Mouse (Mus musculus): Measurements from ENCODE around the gene Arih2. TPM values are rescaled to one million over a fixed set of nuclear protein-coding genes. Genes with fewer than 3 reads are reported as not detected.

Arih2 gene
- polyA plus RNA-seq (2021; fragmentation: Nextera tagmentation) = 15.4 and 16.0 TPM in 2 replicates
- long read RNA-seq, experiment 1, transcript Arih2-201 (16 exons, 3,924 nt) = major isoform, 9 of 22 reads
- long read RNA-seq, experiment 1, transcript Arih2-208 (1 exons, 3,664 nt) = minor isoform, 5 of 22 reads
- long read RNA-seq, experiment 1, partial matches to known transcripts = 2 of 22 reads
- long read RNA-seq, experiment 1, other reads (novel, unspliced or antisense) = 6 of 22 reads
- long read RNA-seq, experiment 2, transcript Arih2-201 (16 exons, 3,924 nt) = major isoform, 112 of 240 reads
- long read RNA-seq, experiment 2, transcript Arih2-208 (1 exons, 3,664 nt) = minor isoform, 8 of 240 reads
- long read RNA-seq, experiment 2, partial matches to known transcripts = 19 of 240 reads
- long read RNA-seq, experiment 2, other reads (novel, unspliced or antisense) = 101 of 240 reads

GRCm38 (mm10) chr9:108648611-108649560, at the start of gene Arih2:
TSS of gene Arih2 (minus strand) at chr9:108649386.

GRCm38 (mm10) chr9:108689106-108689505, 39.9 kb upstream of the Arih2 start, which contains the start of gene Prkar2a:
TSS of gene Prkar2a (plus strand) at chr9:108689314.

GRCm38 (mm10) chr9:108661677-108662612, 12.8 kb upstream of the Arih2 start, which contains the start of gene Slc25a20:
TSS of gene Slc25a20 (plus strand) at chr9:108662088.

GRCm38 (mm10) chr9:108596998-108597764, 52.0 kb downstream of the Arih2 start, which contains the start of gene P4htm:
TSS of gene P4htm (minus strand) at chr9:108597667.

GRCm38 (mm10) chr9:108578545-108579343, 70.4 kb downstream of the Arih2 start, which contains the start of gene Wdr6:
TSS of gene Wdr6 (minus strand) at chr9:108578739.

GRCm38 (mm10) chr9:108569381-108570206, 79.6 kb downstream of the Arih2 start, which contains the start of gene Dalrd3:
TSS of gene Dalrd3 (plus strand) at chr9:108569886.

GRCm38 (mm10) chr9:108566815-108567776, 82.1 kb downstream of the Arih2 start, which contains the start of gene Ndufaf3:
TSS of gene Ndufaf3 (minus strand) at chr9:108567434.

GRCm38 (mm10) chr9:108560227-108560841, 88.9 kb downstream of the Arih2 start, which contains the start of gene Impdh2:
TSS of gene Impdh2 (plus strand) at chr9:108560286.

Small RNA genes within 50 kb of the gene (microRNA-seq; reads per million reads assigned to microRNA genes)
- gene Gm24083 (not detected), gene Gm26298 (not detected), gene Mir191 (not detected), gene Mir425 (915 reads per million, percentile 80 among the genes with 10 or more reads in this experiment)

Other genes with a start within 250 kb of the Arih2 start
- 0.14 and 0.16 TPM in 2 replicates for gene Ccdc36, start 220.9 kb downstream of the Arih2 start, polyA plus RNA-seq (2021; fragmentation: Nextera tagmentation)
- not detected in 2 replicates for gene BC048562, start 212.9 kb downstream of the Arih2 start, polyA plus RNA-seq (2021; fragmentation: Nextera tagmentation)
- gene Ccdc71, start 188.9 kb downstream of the Arih2 start, polyA plus RNA-seq (2021; fragmentation: Nextera tagmentation) = 21.0 and 22.0 TPM in 2 replicates
- 15.7 and 17.0 TPM in 2 replicates for gene Klhdc8b, start 187.8 kb downstream of the Arih2 start, polyA plus RNA-seq (2021; fragmentation: Nextera tagmentation)
- 5.4 and 5.7 TPM in 2 replicates for gene Lamb2, start 169.7 kb downstream of the Arih2 start, polyA plus RNA-seq (2021; fragmentation: Nextera tagmentation)
- gene Usp19, start 158.8 kb downstream of the Arih2 start, polyA plus RNA-seq (2021; fragmentation: Nextera tagmentation) = 14.2 and 15.2 TPM in 2 replicates
- gene Qars, start 141.7 kb downstream of the Arih2 start, polyA plus RNA-seq (2021; fragmentation: Nextera tagmentation) = 35.8 and 45.8 TPM in 2 replicates
- 65.3 and 74.5 TPM in 2 replicates for gene Qrich1, start 132.6 kb downstream of the Arih2 start, polyA plus RNA-seq (2021; fragmentation: Nextera tagmentation)
- gene Impdh2, start 89.1 kb downstream of the Arih2 start, polyA plus RNA-seq (2021; fragmentation: Nextera tagmentation) = 62.6 and 65.1 TPM in 2 replicates
- gene Ndufaf3, start 82.0 kb downstream of the Arih2 start, polyA plus RNA-seq (2021; fragmentation: Nextera tagmentation) = 175 and 180 TPM in 2 replicates
- 96.4 and 106 TPM in 2 replicates for gene Dalrd3, start 79.5 kb downstream of the Arih2 start, polyA plus RNA-seq (2021; fragmentation: Nextera tagmentation)
- 58.6 and 60.9 TPM in 2 replicates for gene Wdr6, start 70.6 kb downstream of the Arih2 start, polyA plus RNA-seq (2021; fragmentation: Nextera tagmentation)
- 124 and 135 TPM in 2 replicates for gene P4htm, start 51.7 kb downstream of the Arih2 start, polyA plus RNA-seq (2021; fragmentation: Nextera tagmentation)
- gene Slc25a20, start 12.7 kb upstream of the Arih2 start, polyA plus RNA-seq (2021; fragmentation: Nextera tagmentation) = 6.9 and 8.5 TPM in 2 replicates
- 5.7 and 6.8 TPM in 2 replicates for gene Prkar2a, start 39.9 kb upstream of the Arih2 start, polyA plus RNA-seq (2021; fragmentation: Nextera tagmentation)
- gene Ip6k2, start 134.4 kb upstream of the Arih2 start, polyA plus RNA-seq (2021; fragmentation: Nextera tagmentation) = 31.9 and 32.7 TPM in 2 replicates
- gene Nckipsd, start 159.0 kb upstream of the Arih2 start, polyA plus RNA-seq (2021; fragmentation: Nextera tagmentation) = 45.0 and 53.8 TPM in 2 replicates
- 1.8 and 3.7 TPM in 2 replicates for gene Celsr3, start 176.9 kb upstream of the Arih2 start, polyA plus RNA-seq (2021; fragmentation: Nextera tagmentation)
- gene Slc26a6, start 203.9 kb upstream of the Arih2 start, polyA plus RNA-seq (2021; fragmentation: Nextera tagmentation) = 9.3 and 12.2 TPM in 2 replicates

Data from layer of hippocampus, adult 6 months (tissue).